Mouse (Mus musculus) layer of hippocampus, adult 8-10 months (tissue): ENCODE results near the gene BC029722. TPM values are rescaled to one million over a fixed set of nuclear protein-coding genes. Genes with fewer than 3 reads are reported as not detected.

Source experiments
- DNase-seq, 2 experiments: peaks; one replicate each; pipeline ENCODE4 v3.0.0; 2022; ENCODE audit warnings: low spot score in 2 of 2
- total RNA-seq, 4 experiments: library from RNA; stranded (reverse); gene quantifications; 2 replicates each; pipeline ENCODE4 v1.2.4; 2022

The BC029722 gene
- total RNA-seq, 4 experiments from 2014 or later: 54.2 to 56.6 (median 55.9) TPM

- no peak for DNase-seq
These were observed 34.7 kb downstream of the BC029722 start for GRCm38 (mm10) chr2:155784534-155784933.

- no peak for DNase-seq
These were observed 39.7 kb downstream of the BC029722 start for GRCm38 (mm10) chr2:155779506-155779905.

GRCm38 (mm10) chr2:155779066-155779465 is 40.2 kb downstream of the BC029722 start:
- no peak for DNase-seq

- DNase-seq: no peak
These were observed 41.2 kb downstream of the BC029722 start for GRCm38 (mm10) chr2:155778004-155778403.

- no peak for DNase-seq
These were observed 41.6 kb downstream of the BC029722 start for GRCm38 (mm10) chr2:155777688-155777985.

GRCm38 (mm10) chr2:155776824-155777687 is 42.2 kb downstream of the BC029722 start:
- DNase-seq: no peak

- peak in 1 of 2 experiments; percentile 40 for DNase-seq
These were observed 43.5 kb downstream of the BC029722 start for GRCm38 (mm10) chr2:155775685-155776263.

- no peak for DNase-seq
These were observed 44.1 kb downstream of the BC029722 start, which contains the start of gene Mmp24 for GRCm38 (mm10) chr2:155774927-155775684. TSS of gene Mmp24 (plus strand) at chr2:155775342.

- no peak for DNase-seq
These were observed 44.8 kb downstream of the BC029722 start for GRCm38 (mm10) chr2:155774261-155774926.

GRCm38 (mm10) chr2:155773664-155774063 is 45.6 kb downstream of the BC029722 start:
- no peak for DNase-seq

Other genes with a start within 250 kb of the BC029722 start
- gene Gss, start 226.6 kb downstream of the BC029722 start, total RNA-seq: 10 to 100 TPM; 21.4 to 26.8 (median 22.2) TPM
- 1 to 10 TPM; 2.6 to 6.0 (median 4.5) TPM for gene Myh7b, start 208.2 kb downstream of the BC029722 start, total RNA-seq
- 100 to 1,000 TPM; 158 to 175 (median 167) TPM for gene Trpc4ap, start 127.0 kb downstream of the BC029722 start, total RNA-seq
- gene Edem2, start 90.0 kb downstream of the BC029722 start, total RNA-seq: 10 to 100 TPM; 23.9 to 33.5 (median 27.8) TPM
- gene Gm17581, start 83.6 kb downstream of the BC029722 start, total RNA-seq: not detected
- 1 to 10 TPM in 3 of 4 experiments, under 1 TPM in 1; 0.85 to 2.6 (median 1.3) TPM for gene Procr, start 68.3 kb downstream of the BC029722 start, total RNA-seq
- 10 to 100 TPM; 30.6 to 40.1 (median 35.6) TPM for gene Mmp24, start 44.1 kb downstream of the BC029722 start, total RNA-seq
- 10 to 100 TPM; 53.8 to 72.8 (median 66.9) TPM for gene Eif6, start 7.5 kb upstream of the BC029722 start, total RNA-seq
- not detected for gene Fam83c, start 15.4 kb upstream of the BC029722 start, total RNA-seq
- gene Uqcc1, start 110.9 kb upstream of the BC029722 start, total RNA-seq: 10 to 100 TPM; 76.5 to 83.3 (median 78.3) TPM
- gene Gm15557, start 121.3 kb upstream of the BC029722 start, total RNA-seq: not detected
- under 1 TPM in 3 of 4 experiments, not detected in 1; 0.18 to 0.31 (median 0.31) TPM for gene Gdf5, start 125.9 kb upstream of the BC029722 start, total RNA-seq
- 10 to 100 TPM; 21.9 to 24.9 (median 24.5) TPM for gene Cep250, start 137.0 kb upstream of the BC029722 start, total RNA-seq
- 1 to 10 TPM in 3 of 4 experiments, under 1 TPM in 1; 0.97 to 3.0 (median 2.0) TPM for gene 6430550D23Rik, start 188.6 kb upstream of the BC029722 start, total RNA-seq
- 100 to 1,000 TPM; 182 to 233 (median 213) TPM for gene Ergic3, start 188.6 kb upstream of the BC029722 start, total RNA-seq
- not detected for gene Fer1l4, start 233.5 kb upstream of the BC029722 start, total RNA-seq
- gene Spag4, start 245.7 kb upstream of the BC029722 start, total RNA-seq: 1 to 10 TPM; 3.3 to 4.7 (median 4.2) TPM